Comparison of ENCODE assay signal across 13 mouse cellular contexts in genomic region chr4:97381084-97381483, GRCm38 (mm10).
DNase-seq lines count a peak whose midpoint lies in the region; ATAC-seq lines count a peak whose summit lies in the region.
"Had no signal": no experiment of that assay in that cellular context is flagged by ENCODE, and none has a peak within 500 bp of the region (broad histone marks: within the 10 kb centered on the region; RNA-seq: fewer than 3 reads in every experiment).

No protein-coding gene starts in this region.

- H3K4me3 ChIP-seq in limb, embryonic 13.5 days = no peak overlapping the region
- no peak overlapping the region for H3K4me3 ChIP-seq in limb, embryonic 10.5 days
- H3K4me3 ChIP-seq: hindbrain, embryonic 13.5 days had no signal

- no peak overlapping the region for H3K27ac ChIP-seq in limb, embryonic 13.5 days
- no peak overlapping the region for H3K27ac ChIP-seq in limb, embryonic 10.5 days
- H3K27ac ChIP-seq: hindbrain, embryonic 13.5 days; macrophage; stomach, postnatal 0 days had no signal

- ATAC-seq in limb, embryonic 13.5 days (ENCODE audit: low FRiP score, low read depth) = peak; percentile 86
- ATAC-seq: forebrain, embryonic 16.5 days had no signal

- WGBS in limb, embryonic 13.5 days = 25% methylated on average over 3 of the region's 3 CpGs
- WGBS in limb, embryonic 10.5 days = 79% methylated on average over 3 of the region's 3 CpGs

- no peaks in the 10 kb centered on the region for H3K36me3 ChIP-seq in limb, embryonic 13.5 days
- no peaks in the 10 kb centered on the region for H3K36me3 ChIP-seq in limb, embryonic 10.5 days
- H3K36me3 ChIP-seq: hindbrain, embryonic 13.5 days had no signal

- no peaks in the 10 kb centered on the region for H3K27me3 ChIP-seq in limb, embryonic 13.5 days
- no peaks in the 10 kb centered on the region for H3K27me3 ChIP-seq in limb, embryonic 10.5 days (ENCODE audit: low read depth, poor library complexity, severe bottlenecking)
- H3K27me3 ChIP-seq: hindbrain, embryonic 13.5 days had no signal

- H3K4me1 ChIP-seq in limb, embryonic 13.5 days = peaks cover 10% of the 10 kb centered on the region
- H3K4me1 ChIP-seq in limb, embryonic 10.5 days = no peaks in the 10 kb centered on the region

- DNase-seq in limb, embryonic 10.5 days (ENCODE audit: low spot score) = no peak
- peak; percentile 67 for DNase-seq in fibroblast of lung, adult 2 months (ENCODE audit: low read depth)
- peak; percentile 77 for DNase-seq in kidney, postnatal 14 days
- peak; percentile 76 for DNase-seq in lung, postnatal 36 days
- no peak for DNase-seq in right cerebral cortex, postnatal 4 days
- no peak for DNase-seq in urinary bladder, adult 18-20 months (ENCODE audit: low spot score in 2 of 2)
- no peak for DNase-seq in layer of hippocampus, adult 18-20 months (ENCODE audit: low spot score in 2 of 2)
- DNase-seq: right cerebral cortex, postnatal 14 days had no signal

- H3K4me2 ChIP-seq in limb, embryonic 13.5 days (replicated peaks) = no peak overlapping the region
- H3K4me2 ChIP-seq: hindbrain, embryonic 13.5 days had no signal

- no peaks in the 10 kb centered on the region for H3K9me3 ChIP-seq in limb, embryonic 13.5 days
- H3K9me3 ChIP-seq in limb, embryonic 10.5 days (replicated peaks) = no peaks in the 10 kb centered on the region
- H3K9me3 ChIP-seq: hindbrain, embryonic 13.5 days had no signal

- no peak overlapping the region for H3K9ac ChIP-seq in limb, embryonic 13.5 days
- H3K9ac ChIP-seq: hindbrain, embryonic 13.5 days had no signal

Comparison
In these comparisons a context has a peak if more than half of its experiments do, and no peak if none do; other contexts are left out.
1. DNase-seq: peak in fibroblast of lung, adult 2 months (single experiment), kidney, postnatal 14 days (single experiment) and lung, postnatal 36 days (single experiment); none in limb, embryonic 10.5 days (single experiment), right cerebral cortex, postnatal 4 days (single experiment), urinary bladder, adult 18-20 months (0 of 2) and layer of hippocampus, adult 18-20 months (0 of 2).